Mouse (Mus musculus): ENCODE results near the gene Dbil5.

- TF ChIP-seq POLR2A (IDR thresholded peaks at IDR 0.05; ENCODE audit: insufficient read depth, low read depth, low read length) (no peak), CTCF (IDR thresholded peaks at IDR 0.05; ENCODE audit: insufficient read depth, low read depth, low read length) (no peak)
Measured at GRCm38 (mm10) chr11:76253918-76254264, 36.5 kb downstream of the Dbil5 start.
